Mouse (Mus musculus) megakaryocyte progenitor cell, adult 5-6 weeks (primary cell): ENCODE results near the gene Galnt10. TPM values are rescaled to one million over a fixed set of nuclear protein-coding genes. Genes with fewer than 3 reads are reported as not detected.

Source experiments
- ATAC-seq: replicated peaks from 2 replicates; pipeline ENCODE4 v1.8.0; 2016; ENCODE audit warnings: mild to moderate bottlenecking, moderate TSS enrichment, inconsistent platforms; ENCODE audit not compliant: poor library complexity
- total RNA-seq, 2 experiments: library from RNA; stranded (forward) in 1 of 2; stranded (reverse) in 1 of 2; fragments of 157-497, 149-512 nt in 1 of 2; fragments of 200-1000 nt in 1 of 2; gene quantifications; 2 replicates each; pipeline versions ENCODE4 v1.2.3 to v1.2.4; 2015 to 2017

The Galnt10 gene
- total RNA-seq, 2 experiments from 2014 or later: 4.0 to 7.0 TPM

- ATAC-seq: no peak
Observed at GRCm38 (mm10) chr11:57656602-57657275, 11.5 kb downstream of the Galnt10 start.

- peak; percentile 43 for ATAC-seq
Observed at GRCm38 (mm10) chr11:57657370-57658072, 12.3 kb downstream of the Galnt10 start.

DNA sequence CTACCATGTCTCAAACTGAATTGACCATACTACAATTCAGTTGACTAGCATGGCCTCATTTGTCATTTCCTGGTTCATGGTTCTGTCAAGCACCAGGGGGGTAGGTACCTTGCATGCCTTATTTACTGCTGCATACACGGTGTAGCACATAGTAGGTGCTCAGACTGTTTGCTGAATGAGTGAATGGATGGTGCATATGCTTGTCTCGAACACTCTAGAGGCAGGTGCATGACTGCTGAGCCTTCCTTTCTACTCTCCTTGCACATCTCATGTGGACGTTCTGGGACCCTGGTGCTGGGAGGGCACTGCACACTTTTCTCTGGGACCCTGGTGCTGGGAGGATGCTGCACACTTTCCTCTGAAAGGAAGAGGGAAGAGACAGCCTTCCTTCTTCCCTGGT is 13.0 kb downstream of the Galnt10 start:
- no peak for ATAC-seq

DNA sequence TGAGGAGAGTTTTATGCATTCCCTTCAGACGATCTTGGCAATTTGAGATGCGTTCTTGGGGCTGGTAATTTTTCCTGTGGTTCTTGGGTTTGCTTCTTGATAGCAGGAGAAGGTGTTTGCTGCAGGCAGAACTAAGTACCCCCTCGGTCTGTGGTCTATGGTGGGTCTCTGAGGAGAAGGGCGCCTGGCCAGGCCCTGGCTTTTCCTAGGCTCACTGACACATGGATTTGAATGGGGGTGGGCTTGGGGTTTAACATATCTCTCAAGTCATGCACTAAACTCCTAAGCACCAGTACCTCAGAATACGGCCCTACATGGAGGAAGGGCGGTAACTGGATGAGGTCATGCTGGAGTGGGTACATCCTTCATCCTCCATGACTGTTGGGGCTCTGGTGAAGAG is 13.5 kb downstream of the Galnt10 start:
- no peak for ATAC-seq

DNA sequence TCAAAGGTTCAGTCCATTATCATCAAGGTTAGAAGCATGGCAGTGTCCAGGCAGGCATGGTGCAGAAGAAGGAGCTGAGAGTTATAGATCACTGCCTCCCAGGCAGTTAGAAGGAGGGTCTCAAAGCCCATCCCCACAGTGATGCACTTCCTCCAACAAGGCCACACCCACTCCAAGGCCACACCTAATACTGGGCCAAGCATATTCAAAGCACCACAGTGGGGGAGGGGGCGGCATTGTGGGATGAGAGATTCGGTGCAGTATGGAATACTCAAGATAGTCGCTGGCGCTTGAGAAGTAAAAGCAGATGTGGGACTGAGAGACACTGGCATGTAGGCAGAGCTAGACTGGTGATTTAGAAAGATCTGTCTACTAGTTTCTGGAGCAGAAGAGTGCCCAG is 14.9 kb downstream of the Galnt10 start:
- ATAC-seq: no peak

GRCm38 (mm10) chr11:57660814-57661213 is 15.6 kb downstream of the Galnt10 start:
- peak; percentile 59 for ATAC-seq

DNA sequence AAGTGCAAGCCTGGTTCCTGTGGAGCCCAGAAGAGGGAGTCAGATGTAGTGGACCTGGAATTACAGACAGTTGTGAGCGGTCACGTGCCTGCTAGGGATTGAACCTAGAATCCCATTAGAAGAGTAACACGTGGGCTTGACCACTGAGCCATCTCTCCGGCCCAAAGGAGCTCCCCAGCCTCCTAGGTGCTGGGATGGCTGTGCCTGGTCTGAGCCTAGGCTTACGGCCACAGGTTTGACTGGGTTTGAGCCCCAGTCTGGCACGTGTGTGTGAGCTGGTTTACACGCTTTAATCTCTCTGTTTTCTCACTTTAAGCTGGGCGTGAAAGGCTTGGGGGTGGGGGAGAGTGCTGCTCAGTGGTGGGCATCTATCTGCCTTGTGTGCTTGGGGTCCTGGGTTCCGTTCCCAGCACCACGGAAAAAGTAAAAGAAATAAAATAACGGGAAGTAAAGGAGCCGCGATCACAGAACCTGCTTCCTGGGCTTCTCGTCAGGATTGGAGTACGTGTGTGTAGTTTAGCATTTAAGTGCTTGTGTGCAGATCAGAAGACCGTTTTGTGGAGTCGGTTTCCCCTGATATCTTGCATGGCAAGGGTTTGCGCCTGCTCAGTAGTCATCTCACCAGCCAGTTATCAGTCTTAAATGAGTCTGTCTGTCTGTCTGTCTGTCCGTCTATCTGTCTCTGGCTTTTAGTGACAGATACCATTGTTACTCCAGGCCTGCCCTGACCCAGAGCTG is 16.4 kb downstream of the Galnt10 start:
- peak; percentile 36 for ATAC-seq

DNA sequence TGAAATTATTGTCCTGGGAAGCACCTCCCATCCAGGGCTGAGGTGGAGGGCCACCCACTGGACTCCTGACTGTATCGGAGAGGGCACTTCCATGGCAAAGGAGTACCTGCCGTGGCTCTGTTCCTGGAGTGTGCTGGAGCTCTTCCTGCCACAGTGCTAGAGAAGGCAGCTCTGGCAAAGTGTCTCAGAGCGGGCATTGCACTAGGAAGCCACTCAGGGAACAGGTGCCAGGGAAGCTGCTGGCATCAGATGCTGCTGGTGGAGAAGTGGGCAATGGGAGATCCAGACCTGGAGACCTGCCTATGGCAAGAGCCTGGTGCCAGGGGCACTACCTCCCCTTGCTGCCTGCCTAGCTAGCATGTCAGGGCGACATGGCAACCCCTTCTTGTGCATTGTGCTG is 17.0 kb downstream of the Galnt10 start:
- no peak for ATAC-seq

GRCm38 (mm10) chr11:57663271-57663670 is 18.0 kb downstream of the Galnt10 start:
- ATAC-seq: no peak

GRCm38 (mm10) chr11:57664741-57665140 is 19.5 kb downstream of the Galnt10 start:
- ATAC-seq: no peak

DNA sequence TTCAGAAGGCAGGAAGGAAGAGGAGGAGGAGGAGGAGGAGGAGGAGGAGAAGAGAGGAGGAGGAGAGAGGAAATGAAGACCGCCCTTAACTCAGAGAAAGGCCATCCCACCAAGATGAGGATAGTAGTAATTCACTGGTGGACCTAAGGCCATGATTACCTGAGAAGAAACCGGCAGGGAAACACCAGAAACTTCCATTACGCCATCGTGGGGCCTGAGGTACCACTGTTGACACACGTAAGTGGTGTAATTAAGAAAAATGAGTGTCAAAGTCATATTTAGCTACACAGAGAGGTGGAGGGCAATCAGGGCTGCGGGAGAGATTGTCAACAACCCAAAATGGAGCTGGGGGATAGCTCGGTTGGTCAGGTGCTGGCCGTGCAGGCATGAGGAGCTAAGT is 23.0 kb downstream of the Galnt10 start:
- no peak for ATAC-seq

GRCm38 (mm10) chr11:57669522-57669921 is 24.3 kb downstream of the Galnt10 start:
- ATAC-seq: no peak; the same call in 1 of the 2 replicates

GRCm38 (mm10) chr11:57671120-57671697 is 26.0 kb downstream of the Galnt10 start:
- ATAC-seq: no peak

DNA sequence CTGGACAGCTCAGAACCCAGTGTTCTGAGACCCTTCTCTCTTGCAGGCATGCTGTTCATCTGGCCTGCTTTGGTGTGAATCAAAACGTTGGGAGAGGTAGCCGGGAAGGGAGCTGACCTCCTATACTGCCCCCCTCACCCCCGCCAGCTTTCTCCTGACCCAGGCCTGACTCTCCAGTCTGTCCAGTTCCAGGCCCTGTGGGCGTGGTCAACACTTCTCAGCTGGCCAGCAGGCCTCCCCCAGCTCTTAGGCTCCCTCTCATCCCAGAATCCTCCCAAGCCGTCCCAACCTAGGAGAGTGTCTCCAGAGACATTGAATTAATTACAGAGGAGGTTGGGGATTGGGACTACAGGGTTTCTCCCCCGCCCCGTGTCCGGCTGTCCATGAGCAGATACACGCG is 26.6 kb downstream of the Galnt10 start:
- no peak for ATAC-seq

DNA sequence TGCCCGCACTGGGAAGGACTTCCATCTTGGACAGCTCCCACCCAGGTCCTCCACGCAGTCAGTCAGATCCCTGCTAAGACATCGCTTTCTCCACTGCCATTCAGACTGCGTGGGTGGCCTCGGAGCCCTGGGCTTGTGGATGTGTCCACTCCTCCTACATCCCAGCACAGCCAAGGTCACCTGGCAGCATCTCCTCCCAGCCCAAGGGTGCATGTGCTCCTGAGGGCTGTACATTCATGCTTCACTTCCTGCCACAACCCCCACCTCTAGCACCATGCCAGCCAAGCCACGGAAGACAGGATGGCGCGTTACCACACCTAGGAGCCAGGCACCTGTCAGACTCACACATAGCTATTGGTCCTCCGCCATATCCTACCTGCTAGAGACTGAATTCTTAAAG is 27.8 kb downstream of the Galnt10 start:
- ATAC-seq: no peak

DNA sequence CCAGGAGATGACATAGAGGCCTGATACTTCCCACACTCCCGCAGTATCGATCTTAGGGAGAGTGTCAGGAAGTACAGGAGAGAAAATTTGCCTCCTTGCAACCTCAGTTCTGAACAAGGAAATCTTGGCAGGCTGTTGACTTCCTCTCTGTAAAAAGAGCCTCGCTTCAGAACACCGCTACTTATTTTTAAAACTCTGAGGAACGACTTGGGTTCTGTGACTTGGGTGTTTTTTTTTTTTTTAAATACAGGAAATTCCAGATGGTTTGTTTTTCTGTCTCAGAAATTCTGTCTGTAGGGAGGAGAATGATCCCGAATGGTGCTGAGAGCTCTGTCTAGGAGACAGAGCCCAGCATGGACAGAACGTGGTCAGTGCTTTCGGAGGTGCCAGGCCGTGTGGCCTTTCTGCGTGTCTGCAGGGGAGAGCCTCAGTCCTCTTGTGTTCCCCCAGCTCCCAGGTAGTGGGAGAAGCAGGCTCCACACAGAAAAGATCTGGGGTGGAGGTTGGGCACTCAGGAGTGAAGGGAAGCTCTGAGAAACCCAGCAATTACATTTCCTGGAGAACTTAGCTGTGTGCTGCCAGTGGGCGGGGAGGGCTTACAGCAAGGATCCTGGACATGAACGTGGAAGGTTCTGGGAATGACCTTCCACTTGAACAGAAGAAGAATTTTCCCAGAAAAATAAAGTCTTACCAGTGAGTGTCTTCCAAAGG is 28.9 kb downstream of the Galnt10 start:
- peak; percentile 35; the same call in 1 of the 2 replicates for ATAC-seq

- ATAC-seq: peak; percentile 56
Observed at GRCm38 (mm10) chr11:57677261-57677660, 32.0 kb downstream of the Galnt10 start.

DNA sequence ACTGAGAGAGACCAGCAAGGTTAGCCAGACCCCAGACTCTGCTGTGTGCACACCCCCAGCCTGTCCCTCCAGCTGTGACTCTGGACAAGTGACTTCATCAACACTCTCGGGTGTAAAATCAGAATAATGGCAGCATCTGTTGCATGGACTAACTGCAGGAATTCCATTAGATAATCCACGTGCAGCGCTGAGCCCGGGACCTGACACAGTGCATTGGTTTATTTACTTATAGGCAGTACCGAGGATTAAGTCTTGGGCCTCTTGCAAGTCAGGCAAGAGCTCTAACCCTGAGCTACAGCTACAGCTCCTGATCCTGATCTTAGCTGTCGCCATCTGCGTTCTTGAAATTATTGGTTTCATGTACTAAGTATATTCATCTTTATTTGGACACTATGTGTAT is 37.3 kb downstream of the Galnt10 start:
- no peak for ATAC-seq

DNA sequence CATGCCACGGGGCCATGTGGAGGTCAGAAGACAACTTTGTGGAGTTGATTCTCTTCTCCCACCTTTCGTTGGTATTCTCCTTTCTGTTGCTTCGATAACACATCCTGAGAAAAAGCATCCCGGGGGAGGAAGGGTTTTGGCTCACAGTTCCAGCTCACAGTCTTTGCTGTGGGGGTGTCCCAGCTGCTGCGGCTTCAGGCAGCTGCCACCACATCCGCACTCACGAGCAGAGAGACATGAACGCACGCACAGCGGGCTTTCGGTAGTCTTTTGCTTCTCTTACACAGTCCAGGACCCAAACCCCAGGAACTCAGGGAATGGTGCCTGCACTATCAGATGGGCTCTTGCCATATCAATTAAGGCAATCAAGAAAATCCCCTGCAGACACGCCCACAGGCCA is 37.9 kb downstream of the Galnt10 start:
- no peak for ATAC-seq

GRCm38 (mm10) chr11:57683931-57684330 is 38.7 kb downstream of the Galnt10 start:
- no peak for ATAC-seq

DNA sequence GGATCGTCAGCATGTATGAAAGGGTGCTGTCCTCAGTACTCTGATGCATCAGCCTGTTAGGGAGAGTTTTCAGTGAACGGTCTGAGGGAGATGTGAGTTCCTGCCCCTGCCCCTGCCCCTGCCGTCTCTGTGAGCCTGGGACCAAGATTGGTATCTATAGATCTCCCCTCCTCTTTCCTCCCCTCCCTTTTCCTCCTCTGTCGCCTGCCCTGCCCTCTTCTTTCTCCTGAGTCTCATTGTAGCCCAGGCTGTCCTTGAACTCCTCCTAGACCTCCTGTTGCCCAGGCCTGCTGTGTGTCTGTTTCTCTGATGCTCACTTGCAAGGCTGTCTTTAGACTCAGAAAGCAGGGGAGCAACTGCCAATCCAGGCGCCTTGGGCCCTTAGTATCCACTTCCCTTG is 39.6 kb downstream of the Galnt10 start:
- ATAC-seq: 0 out of 2 replicates have a peak, but pooled peaks have one; percentile 5
